Mouse (Mus musculus) bone marrow macrophage, adult 2 months (primary cell): ENCODE results near the gene Dnajc21.

Source experiments
- CTCF ChIP-seq: IDR thresholded peaks from 2 replicates; pipeline ENCODE4 v1.5.1; 2012; ENCODE audit warnings: low read depth, mild to moderate bottlenecking, low read length, moderate library complexity
- POLR2A ChIP-seq: IDR thresholded peaks from 2 replicates; pipeline ENCODE4 v1.6.1; 2012; ENCODE audit warnings: mild to moderate bottlenecking, low read depth, low read length, borderline replicate concordance

- TF ChIP-seq POLR2A (no peak), CTCF (no peak)
Observed at GRCm38 (mm10) chr15:10447102-10447501, 23.2 kb downstream of the Dnajc21 start.
